Mouse (Mus musculus): ENCODE measurements around the gene Gm13279. TPM values are rescaled to one million over a fixed set of nuclear protein-coding genes. Genes with fewer than 3 reads are reported as not detected.
A peak's percentile ranks its signal among the peaks of the same experiment; 100 is the strongest.
"Not testable (repeated sequence)": the region's sequence is repeated elsewhere in the genome, so short reads cannot be mapped to it uniquely, and the experiment has no call there.

Gene Gm13279
- polyA plus RNA-seq (2012; rRNA removed): not detected in 2 replicates

- H3K4me1 ChIP-seq (ENCODE audit: control insufficient read depth, insufficient read depth, low read length); H3K27me3 ChIP-seq (replicated peaks; ENCODE audit: control insufficient read depth, insufficient read depth, low read length); H3K4me3 ChIP-seq (ENCODE audit: insufficient read depth, low read depth, low read length); H3K27ac ChIP-seq (ENCODE audit: insufficient read depth, low read depth, low read length); H3K36me3 ChIP-seq (ENCODE audit: control insufficient read depth, insufficient read depth, low read length); DNase-seq: not testable (repeated sequence)
- WGBS: no CpG with 5 or more reads among the region's 28 CpGs
Observed at GRCm38 (mm10) chr4:88797097-88797496, at the start of gene Gm13279. Gm13279 (plus strand) TSS chr4:88797397.

DNA sequence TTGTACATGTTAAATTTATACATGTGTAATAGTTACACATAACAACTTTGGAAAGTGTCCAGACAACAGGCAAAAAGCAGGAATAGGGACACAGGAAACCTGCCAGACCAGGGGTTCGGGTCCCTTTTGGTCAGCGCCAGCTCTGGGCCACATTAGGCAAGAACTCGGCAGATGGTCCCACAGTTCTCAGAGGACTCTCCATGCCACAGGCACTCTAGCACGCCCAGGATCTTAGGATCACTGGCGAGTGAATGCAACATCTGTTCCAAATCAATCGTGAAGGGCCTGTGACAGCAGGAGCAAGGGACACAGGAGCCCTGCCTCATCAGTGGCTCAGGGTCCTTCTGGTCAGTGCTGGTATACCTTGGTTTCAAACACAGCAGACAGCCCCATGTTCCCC lies 47.3 kb upstream of the Gm13279 start:
- Histone ChIP-seq H3K27me3 (replicated peaks; ENCODE audit: control insufficient read depth, insufficient read depth, low read length) (no peaks in the 10 kb centered on the region), H3K36me3 (ENCODE audit: control insufficient read depth, insufficient read depth, low read length) (no peaks in the 10 kb centered on the region), H3K4me3 (ENCODE audit: insufficient read depth, low read depth, low read length) (no peak overlapping the region), H3K27ac (ENCODE audit: insufficient read depth, low read depth, low read length) (no peak overlapping the region), H3K4me1 (ENCODE audit: control insufficient read depth, insufficient read depth, low read length) (no peaks in the 10 kb centered on the region)
- 67% methylated on average over 6 of the region's 6 CpGs for WGBS
- no peak for TF ChIP-seq CTCF (conservative IDR thresholded peaks at IDR 0.05; ENCODE audit: insufficient read depth, insufficient read length, low read depth, low read length)
- no peak for TF ChIP-seq POLR2A (IDR thresholded peaks at IDR 0.05; ENCODE audit: low read depth, low read length)
- DNase-seq: no peak

DNA sequence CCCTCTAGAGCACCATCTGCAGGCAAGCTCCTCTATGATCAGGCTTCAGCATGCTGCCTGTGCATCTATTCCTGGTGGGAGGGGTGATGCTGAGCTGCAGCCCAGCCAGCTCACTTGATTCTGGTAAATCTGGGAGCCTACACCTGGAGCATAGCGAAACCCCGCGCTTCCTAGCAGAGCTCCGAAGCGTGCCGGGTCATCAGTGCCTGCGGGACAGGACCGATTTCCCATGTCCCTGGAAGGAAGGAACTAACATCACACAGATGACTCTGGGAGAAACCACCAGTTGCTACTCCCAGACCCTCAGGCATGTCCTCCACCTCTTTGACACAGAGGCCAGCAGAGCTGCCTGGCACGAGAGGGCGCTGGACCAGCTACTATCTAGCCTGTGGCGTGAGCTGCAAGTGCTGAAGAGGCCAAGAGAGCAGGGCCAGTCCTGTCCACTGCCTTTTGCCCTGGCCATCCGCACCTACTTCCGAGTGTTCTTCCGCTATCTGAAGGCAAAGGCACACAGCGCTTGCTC lies 42.3 kb upstream of the Gm13279 start, which contains the start of gene Gm13271:
Gene Gm13271 (plus strand): TSS at position 51 of the 523 bp plus-strand sequence.
- DNase-seq: peak; percentile 55
- not testable (repeated sequence) for H3K4me3 ChIP-seq (ENCODE audit: insufficient read depth, low read depth, low read length); H3K4me1 ChIP-seq (ENCODE audit: control insufficient read depth, insufficient read depth, low read length); H3K27ac ChIP-seq (ENCODE audit: insufficient read depth, low read depth, low read length); H3K36me3 ChIP-seq (ENCODE audit: control insufficient read depth, insufficient read depth, low read length); H3K27me3 ChIP-seq (replicated peaks; ENCODE audit: control insufficient read depth, insufficient read depth, low read length)
- 87% methylated on average over 15 of the region's 15 CpGs for WGBS

DNA sequence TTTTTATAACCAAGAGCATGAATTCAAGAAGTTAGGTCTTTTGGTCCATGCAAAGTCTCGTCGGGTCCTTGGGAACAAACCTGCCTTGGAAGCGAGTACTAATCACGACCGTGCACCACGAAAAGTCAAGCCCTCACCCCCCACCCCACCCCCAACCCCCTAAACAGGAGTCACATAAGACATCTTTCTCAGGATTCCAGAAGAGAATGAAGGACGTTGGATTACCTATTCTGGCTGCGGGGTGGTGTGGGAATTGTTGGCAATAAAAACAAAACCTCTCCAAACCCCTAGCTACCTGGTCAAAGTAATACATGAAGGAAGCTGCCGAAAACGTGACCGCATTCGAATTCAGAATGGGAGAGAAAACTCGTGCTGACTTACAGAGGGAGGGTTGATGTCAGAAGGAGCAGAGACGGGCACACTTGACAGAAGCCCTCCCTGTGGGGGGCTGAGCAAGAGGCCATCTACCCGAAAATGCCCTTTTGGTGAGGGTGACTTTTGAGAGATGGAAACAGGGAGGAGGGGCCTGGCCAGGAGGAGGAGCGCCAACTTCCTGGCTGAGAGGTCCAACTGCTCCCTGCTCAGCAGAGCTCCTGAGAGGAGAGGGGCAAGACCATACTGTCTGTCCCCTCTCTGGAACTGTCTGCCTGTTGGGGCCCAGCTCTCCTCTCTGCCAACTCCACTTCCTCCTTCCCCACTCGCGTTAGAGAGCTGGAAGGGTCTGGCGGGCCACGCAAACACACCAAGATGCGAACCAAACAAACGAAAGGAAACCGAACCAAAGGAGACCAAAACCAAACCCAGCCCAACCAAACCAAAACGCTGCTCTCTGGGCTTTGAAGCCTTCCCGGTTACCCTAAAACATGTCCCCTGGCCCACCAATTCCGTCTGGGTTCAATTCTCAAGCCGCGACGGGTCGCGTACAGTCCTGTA lies 40.4 kb upstream of the Gm13279 start:
- WGBS: 8% methylated on average over 28 of the region's 31 CpGs
- not testable (repeated sequence) for H3K4me1 ChIP-seq (ENCODE audit: control insufficient read depth, insufficient read depth, low read length)
- peak overlapping the region; percentile 96 for H3K27ac ChIP-seq (ENCODE audit: insufficient read depth, low read depth, low read length)

GRCm38 (mm10) chr4:88757628-88758031 lies 39.6 kb upstream of the Gm13279 start:
- Histone ChIP-seq H3K4me3 (ENCODE audit: insufficient read depth, low read depth, low read length) (peak overlapping the region; percentile 97), H3K27ac (ENCODE audit: insufficient read depth, low read depth, low read length) (peak overlapping the region; percentile 96)
- WGBS: under 1% methylated on average over 21 of the region's 21 CpGs
- not testable (repeated sequence) for H3K4me1 ChIP-seq (ENCODE audit: control insufficient read depth, insufficient read depth, low read length); H3K36me3 ChIP-seq (ENCODE audit: control insufficient read depth, insufficient read depth, low read length); H3K27me3 ChIP-seq (replicated peaks; ENCODE audit: control insufficient read depth, insufficient read depth, low read length)
- peak; percentile 93 for DNase-seq
- peak; percentile 59 for TF ChIP-seq CTCF (conservative IDR thresholded peaks at IDR 0.05; ENCODE audit: insufficient read depth, insufficient read length, low read depth, low read length)

More for the DNA sequence above, 40.4 kb upstream of the Gm13279 start:
- H3K27me3 ChIP-seq (replicated peaks; ENCODE audit: control insufficient read depth, insufficient read depth, low read length); H3K36me3 ChIP-seq (ENCODE audit: control insufficient read depth, insufficient read depth, low read length); DNase-seq: not testable (repeated sequence)
- H3K4me3 ChIP-seq (ENCODE audit: insufficient read depth, low read depth, low read length): peak overlapping the region; percentile 97

GRCm38 (mm10) chr4:88758751-88759150 lies 38.4 kb upstream of the Gm13279 start:
- WGBS: 92% methylated on average over 9 of the region's 9 CpGs
- not testable (repeated sequence) for H3K27ac ChIP-seq (ENCODE audit: insufficient read depth, low read depth, low read length); DNase-seq; H3K4me3 ChIP-seq (ENCODE audit: insufficient read depth, low read depth, low read length); H3K36me3 ChIP-seq (ENCODE audit: control insufficient read depth, insufficient read depth, low read length); H3K27me3 ChIP-seq (replicated peaks; ENCODE audit: control insufficient read depth, insufficient read depth, low read length); H3K4me1 ChIP-seq (ENCODE audit: control insufficient read depth, insufficient read depth, low read length)

- not testable (repeated sequence) for H3K27me3 ChIP-seq (replicated peaks; ENCODE audit: control insufficient read depth, insufficient read depth, low read length); H3K4me1 ChIP-seq (ENCODE audit: control insufficient read depth, insufficient read depth, low read length); H3K36me3 ChIP-seq (ENCODE audit: control insufficient read depth, insufficient read depth, low read length)
- peak; percentile 49 for DNase-seq
- H3K27ac ChIP-seq (ENCODE audit: insufficient read depth, low read depth, low read length): peak within 1 kb of the TSS; percentile 81; the same call in 1 of the 2 replicates
- H3K4me3 ChIP-seq (ENCODE audit: insufficient read depth, low read depth, low read length): peak within 1 kb of the TSS; percentile 48; the same call in 1 of the 2 replicates
- WGBS: 15% methylated on average over 10 of the region's 14 CpGs
Observed at GRCm38 (mm10) chr4:88759610-88760268, 37.5 kb upstream of the Gm13279 start, which contains the start of gene Gm13283. Gm13283 (plus strand) TSS chr4:88760119.
